Mouse (Mus musculus) heart, embryonic 16.5 days (tissue): ENCODE measurements around the gene Uvssa. TPM values are rescaled to one million over a fixed set of nuclear protein-coding genes. Genes with fewer than 3 reads are reported as not detected.

Experiments
- ATAC-seq: fragments of 200-750 bp; cut with Nextera tagmentation; replicated peaks from 2 replicates; pipeline ENCODE4 v1.8.0; 2017; ENCODE audit warnings: moderate number of reproducible peaks; ENCODE audit not compliant: insufficient read depth, low FRiP score; ENCODE audit errors: extremely low read depth
- H3K27ac ChIP-seq: fragments of 300-500 bp; sonication (generic); 2 replicates; pipeline ENCODE4 v1.5.1; 2014; ENCODE audit warnings: mild to moderate bottlenecking, low read length, control low read depth, moderate library complexity
- H3K27me3 ChIP-seq: fragments of 300-500 bp; sonication (generic); 2 replicates; pipeline ENCODE4 v1.6.1; 2014; ENCODE audit warnings: low read length, mixed read lengths; ENCODE audit not compliant: control insufficient read depth, insufficient read depth
- H3K36me3 ChIP-seq: fragments of 300-500 bp; sonication (generic); 2 replicates; pipeline ENCODE4 v1.6.1; 2014; ENCODE audit not compliant: control insufficient read depth, insufficient read depth
- H3K4me1 ChIP-seq: fragments of 300-500 bp; sonication (generic); 2 replicates; pipeline ENCODE4 v1.6.1; 2014; ENCODE audit warnings: low read length, mixed read lengths; ENCODE audit not compliant: control insufficient read depth, insufficient read depth
- H3K4me2 ChIP-seq: fragments of 300-500 bp; sonication (generic); 2 replicates; pipeline ENCODE4 v1.6.1; 2014; ENCODE audit warnings: low read depth, mild to moderate bottlenecking, control low read depth, low read length
- H3K4me3 ChIP-seq: fragments of 300-500 bp; sonication (generic); 2 replicates; pipeline ENCODE4 v1.5.1; 2014; ENCODE audit warnings: mild to moderate bottlenecking, control low read depth, low read length
- H3K9ac ChIP-seq: fragments of 300-500 bp; sonication (generic); 2 replicates; pipeline ENCODE4 v1.6.1; 2014; ENCODE audit warnings: low read length, control low read depth
- H3K9me3 ChIP-seq: fragments of 300-500 bp; sonication (generic); replicated peaks from 2 replicates; pipeline ENCODE4 v1.6.1; 2016; ENCODE audit warnings: low read length; ENCODE audit not compliant: control insufficient read depth
- WGBS: fragments of 180-500 bp; shearing (Covaris S2); extraction: QIAGEN DNeasy Blood & Tissue Kit; methylation state at CpG from one replicate; pipeline ENCODE4 v1.1.7; 2014; 5-methylcytosine and 5-hydroxymethylcytosine counted together
- polyA plus RNA-seq: library from polyadenylated mRNA; unstranded; fragments of >200 nt; fragmentation: Nextera tagmentation; extraction: Ambion mirVana; gene quantifications from 2 replicates; pipeline ENCODE4 v1.2.1, GENCODE M21; 2015

The Uvssa gene
- polyA plus RNA-seq, 1 experiment from 2014 or later: 4.7 TPM

DNA sequence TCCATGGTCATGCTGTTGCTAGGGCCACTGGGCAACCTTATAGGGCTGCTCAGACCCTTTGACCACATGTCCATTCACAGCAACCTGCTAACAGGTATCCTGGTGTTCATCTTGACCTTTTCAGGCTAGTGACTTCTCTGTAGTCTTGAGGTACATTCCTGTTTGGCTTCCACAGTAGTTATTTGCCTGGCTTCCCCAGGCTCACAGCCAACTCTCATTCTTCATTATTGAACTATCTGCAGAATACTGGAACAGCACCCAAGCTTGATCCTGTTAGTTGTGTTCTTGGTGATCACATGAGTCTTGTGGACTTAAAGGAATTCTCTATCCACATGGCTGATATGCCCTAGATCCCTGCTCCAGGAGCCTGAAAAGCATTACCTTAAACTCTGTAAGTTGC lies 34.8 kb upstream of the Uvssa start:
- H3K4me1 ChIP-seq: peaks cover 48% of the 10 kb centered on the region
- H3K36me3 ChIP-seq: peaks cover 8% of the 10 kb centered on the region; the same call in 1 of the 2 replicates
- H3K9ac ChIP-seq: no peak overlapping the region
- H3K4me2 ChIP-seq: no peak overlapping the region
- H3K27ac ChIP-seq: peak overlapping the region; percentile 20
- no peaks in the 10 kb centered on the region for H3K27me3 ChIP-seq
- no peaks in the 10 kb centered on the region for H3K9me3 ChIP-seq
- no peak overlapping the region for H3K4me3 ChIP-seq
- no peak for ATAC-seq

DNA sequence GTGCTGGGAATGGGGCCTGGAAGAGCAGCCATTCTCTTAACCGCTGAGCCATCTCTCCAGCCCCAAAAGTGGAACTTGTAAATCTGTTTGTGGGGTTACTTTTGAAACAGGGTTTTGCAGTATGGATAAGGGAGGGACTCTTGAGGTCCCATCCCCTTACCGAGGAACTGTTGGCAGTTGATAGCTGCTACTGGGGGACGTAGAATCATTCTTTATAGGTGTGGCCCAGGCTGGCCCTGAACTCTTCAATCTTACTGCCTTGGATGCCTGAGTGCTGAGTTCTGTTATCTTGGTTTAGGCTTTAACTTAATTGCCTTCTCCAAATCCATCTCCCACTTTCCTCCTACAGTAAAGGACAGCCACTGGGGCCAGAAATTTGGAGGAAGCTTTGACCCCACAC lies 34.3 kb upstream of the Uvssa start:
- Histone ChIP-seq H3K9ac (no peak overlapping the region), H3K27me3 (no peaks in the 10 kb centered on the region)
- no peak for ATAC-seq

DNA sequence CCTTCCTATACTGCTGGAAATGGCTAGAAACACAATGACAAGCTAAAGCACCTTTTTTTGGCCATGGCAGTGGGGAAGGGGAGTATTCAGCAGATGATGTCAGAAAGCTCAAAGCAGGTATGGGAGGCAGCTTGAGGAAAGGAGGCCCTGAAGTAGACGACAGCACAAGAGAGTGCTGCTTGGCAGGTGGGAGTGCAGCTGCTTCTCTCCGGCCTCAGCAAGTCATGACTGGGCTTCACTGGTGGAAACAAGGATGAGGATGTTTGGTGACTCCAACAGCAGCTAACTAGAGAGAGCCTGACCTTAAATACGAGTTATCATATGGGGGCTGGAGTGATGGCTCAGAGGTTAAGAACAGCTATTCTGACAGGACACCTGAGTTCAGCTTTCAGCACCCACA lies 30.7 kb upstream of the Uvssa start:
- no peaks in the 10 kb centered on the region for H3K9me3 ChIP-seq
- 0 out of 2 replicates have a peak, but pooled peaks cover 2% of the 10 kb centered on the region for H3K36me3 ChIP-seq
- ATAC-seq: no peak
- H3K27me3 ChIP-seq: no peaks in the 10 kb centered on the region
- 41% methylated on average over 3 of the region's 3 CpGs for WGBS
- no peak overlapping the region for H3K4me3 ChIP-seq
- no peak overlapping the region for H3K9ac ChIP-seq
- H3K4me2 ChIP-seq: no peak overlapping the region
- H3K27ac ChIP-seq: no peak overlapping the region
- peaks cover 41% of the 10 kb centered on the region for H3K4me1 ChIP-seq

More for the DNA sequence above, 34.3 kb upstream of the Uvssa start:
- Histone ChIP-seq H3K4me3 (no peak overlapping the region), H3K9me3 (no peaks in the 10 kb centered on the region), H3K27ac (no peak overlapping the region), H3K36me3 (peaks cover 5% of the 10 kb centered on the region; the same call in 1 of the 2 replicates), H3K4me2 (no peak overlapping the region), H3K4me1 (peaks cover 48% of the 10 kb centered on the region)
- WGBS: 78% methylated on average over 3 of the region's 3 CpGs

DNA sequence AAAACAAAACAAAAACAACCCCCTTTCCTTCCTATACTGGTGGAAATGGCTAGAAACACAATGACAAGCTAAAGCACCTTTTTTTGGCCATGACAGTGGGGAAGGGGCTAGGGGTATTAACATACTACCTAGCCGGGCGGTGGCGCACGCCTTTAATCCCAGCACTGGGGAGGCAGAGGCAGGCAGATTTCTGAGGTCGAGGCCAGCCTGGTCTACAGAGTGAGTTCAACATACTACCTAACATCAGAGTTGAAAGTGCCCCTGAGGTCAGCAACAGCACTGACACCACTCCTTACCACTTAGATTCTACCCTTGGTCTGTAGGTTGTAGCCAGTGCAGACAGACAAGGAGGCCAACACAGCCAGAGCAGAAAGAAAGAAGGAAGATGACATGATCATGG lies 29.1 kb upstream of the Uvssa start:
- Histone ChIP-seq H3K36me3 (0 out of 2 replicates have a peak, but pooled peaks cover 2% of the 10 kb centered on the region), H3K4me3 (no peak overlapping the region), H3K9ac (no peak overlapping the region), H3K27me3 (no peaks in the 10 kb centered on the region), H3K4me2 (no peak overlapping the region), H3K27ac (no peak overlapping the region), H3K9me3 (no peaks in the 10 kb centered on the region), H3K4me1 (peaks cover 29% of the 10 kb centered on the region)
- no peak for ATAC-seq
- WGBS: 94% methylated on average over 5 of the region's 5 CpGs

DNA sequence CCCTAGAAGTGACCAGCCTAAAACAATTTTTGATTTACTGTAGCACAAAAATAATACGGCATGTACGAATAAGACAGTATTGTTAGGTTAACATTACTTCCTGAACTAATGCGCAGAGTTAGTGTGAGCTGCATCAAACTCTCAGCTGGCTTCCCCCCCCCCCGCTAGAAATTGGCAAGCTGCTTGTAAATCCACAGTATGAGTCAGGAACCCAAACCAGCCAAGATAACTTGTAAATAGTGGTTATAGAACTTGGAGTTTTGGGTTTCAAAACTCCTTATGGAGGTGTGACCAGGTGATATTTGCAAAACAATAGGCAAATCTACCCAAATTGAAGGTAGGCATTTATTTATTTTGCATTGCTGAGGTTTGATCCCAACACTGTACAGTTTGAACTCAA lies 28.6 kb upstream of the Uvssa start:
- Histone ChIP-seq H3K4me1 (peaks cover 24% of the 10 kb centered on the region), H3K9ac (no peak overlapping the region), H3K27ac (no peak overlapping the region), H3K4me3 (no peak overlapping the region), H3K4me2 (no peak overlapping the region), H3K36me3 (0 out of 2 replicates have a peak, but pooled peaks cover 2% of the 10 kb centered on the region), H3K9me3 (no peaks in the 10 kb centered on the region), H3K27me3 (no peaks in the 10 kb centered on the region)
- ATAC-seq: no peak
- WGBS: 90% methylated on average over 3 of the region's 4 CpGs

GRCm38 (mm10) chr5:33351556-33352272 lies 26.6 kb upstream of the Uvssa start:
- Histone ChIP-seq H3K4me2 (no peak overlapping the region; the same call in 1 of the 2 replicates), H3K9ac (no peak overlapping the region), H3K4me3 (no peak overlapping the region), H3K27ac (no peak overlapping the region; the same call in 1 of the 2 replicates), H3K4me1 (peaks cover 21% of the 10 kb centered on the region), H3K9me3 (no peaks in the 10 kb centered on the region), H3K27me3 (no peaks in the 10 kb centered on the region), H3K36me3 (no peaks in the 10 kb centered on the region)
- WGBS: 65% methylated on average over 3 of the region's 3 CpGs
- ATAC-seq: no peak

- H3K9ac ChIP-seq: no peak overlapping the region
- 60% methylated on average over 8 of the region's 8 CpGs for WGBS
- H3K36me3 ChIP-seq: no peaks in the 10 kb centered on the region
- no peak for ATAC-seq
- no peaks in the 10 kb centered on the region for H3K27me3 ChIP-seq
- no peak overlapping the region; the same call in 1 of the 2 replicates for H3K4me2 ChIP-seq
- no peak overlapping the region for H3K4me3 ChIP-seq
- H3K4me1 ChIP-seq: peaks cover 26% of the 10 kb centered on the region
- no peaks in the 10 kb centered on the region for H3K9me3 ChIP-seq
- H3K27ac ChIP-seq: no peak overlapping the region; the same call in 1 of the 2 replicates
Measured at GRCm38 (mm10) chr5:33352273-33352645, 26.1 kb upstream of the Uvssa start.

DNA sequence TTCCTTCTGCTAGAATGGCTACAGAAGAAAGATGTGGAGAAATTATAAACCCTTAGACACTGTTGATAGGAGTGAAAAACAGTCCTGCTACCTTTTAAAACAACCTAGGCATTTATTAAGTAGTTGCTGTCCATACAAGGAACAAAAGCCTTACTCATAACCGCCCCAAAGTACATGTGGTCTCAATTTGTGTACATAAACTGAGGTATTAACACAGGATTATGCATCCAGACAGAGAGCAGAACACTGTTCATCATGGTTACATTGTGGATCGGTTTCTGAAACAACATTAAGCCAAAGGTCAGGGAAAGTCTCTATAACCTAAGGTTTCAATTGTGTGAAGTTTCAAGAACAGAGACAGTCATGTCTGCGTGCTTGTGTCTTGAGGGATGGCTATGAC lies 25.3 kb upstream of the Uvssa start:
- Histone ChIP-seq H3K36me3 (no peaks in the 10 kb centered on the region), H3K9me3 (no peaks in the 10 kb centered on the region), H3K4me3 (no peak overlapping the region), H3K27ac (no peak overlapping the region), H3K4me2 (no peak overlapping the region), H3K27me3 (no peaks in the 10 kb centered on the region), H3K4me1 (peaks cover 25% of the 10 kb centered on the region), H3K9ac (no peak overlapping the region)
- no peak for ATAC-seq
- WGBS: 76% methylated on average over 3 of the region's 3 CpGs

GRCm38 (mm10) chr5:33357494-33357893 lies 20.9 kb upstream of the Uvssa start:
- Histone ChIP-seq H3K4me2 (no peak overlapping the region), H3K27ac (no peak overlapping the region), H3K27me3 (no peaks in the 10 kb centered on the region), H3K9ac (no peak overlapping the region), H3K36me3 (peaks cover 17% of the 10 kb centered on the region), H3K4me1 (peaks cover 14% of the 10 kb centered on the region), H3K4me3 (no peak overlapping the region), H3K9me3 (no peaks in the 10 kb centered on the region)
- WGBS: 78% methylated on average over 1 of the region's 1 CpGs
- ATAC-seq: no peak
